8 mouse cellular contexts compared by ENCODE assay signal in the genomic region with DNA sequence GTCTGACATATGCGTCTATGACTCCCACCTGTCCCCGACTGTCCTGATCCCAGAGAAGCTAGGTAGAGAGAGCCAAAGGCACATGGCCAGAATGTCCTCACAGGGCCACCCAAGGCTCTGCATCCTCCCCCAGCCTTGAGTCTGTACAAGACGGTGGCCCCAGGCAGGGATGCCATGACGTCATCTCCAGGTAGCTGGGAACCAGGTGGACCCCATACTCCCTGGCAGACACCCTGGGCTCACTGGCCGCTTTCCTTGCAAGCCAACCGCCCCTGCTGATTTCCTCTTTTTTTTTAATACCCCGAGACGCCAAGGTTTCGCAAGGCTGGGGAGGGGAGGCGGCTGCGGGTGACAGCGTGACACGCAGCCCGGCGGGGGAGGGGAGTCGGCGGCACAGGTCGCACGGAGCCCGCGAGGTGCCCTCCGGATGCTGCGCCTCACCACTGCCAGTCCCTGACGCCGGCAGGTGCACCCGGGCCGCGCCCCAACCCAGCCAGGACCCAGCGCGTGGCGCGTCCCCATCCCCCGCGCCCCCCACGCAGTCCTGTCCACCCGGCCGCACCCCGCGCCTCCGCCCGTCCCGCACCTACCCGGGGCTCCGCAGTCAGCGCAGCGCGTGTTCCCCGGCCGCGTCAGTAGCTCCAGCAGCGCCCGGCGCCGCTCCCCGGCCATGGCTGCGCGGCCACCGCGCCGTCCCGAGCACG. TPM values are rescaled to one million over a fixed set of nuclear protein-coding genes. Genes with fewer than 3 reads are reported as not detected.
A peak's percentile ranks its signal among the peaks of the same experiment; 100 is the strongest.
DNase-seq lines count a peak whose midpoint lies in the region; ATAC-seq and TF ChIP-seq lines count a peak whose summit lies in the region.

No protein-coding gene starts in this region.

- no peaks in the 10 kb centered on the region for H3K9me3 ChIP-seq in heart, postnatal 0 days (replicated peaks; ENCODE audit: control insufficient read depth, low read length)

- peak overlapping the region; percentile 96 for H3K4me2 ChIP-seq in heart, postnatal 0 days (ENCODE audit: low read depth, low read length)

- TF ChIP-seq EP300 in heart, postnatal 0 days (IDR thresholded peaks at IDR 0.05; ENCODE audit: low read depth) = no peak

- no peaks in the 10 kb centered on the region for H3K27me3 ChIP-seq in thymus, adult 2 months (ENCODE audit: control insufficient read depth, insufficient read depth, low read length)
- H3K27me3 ChIP-seq in heart, postnatal 0 days (ENCODE audit: control insufficient read depth, insufficient read depth, low read length) = peaks cover 36% of the 10 kb centered on the region

- whole genome bisulfite sequencing in thymus, adult 2 months = 1% methylated on average over 59 of the region's 62 CpGs
- WGBS in heart, postnatal 0 days = 6% methylated on average over 24 of the region's 62 CpGs

- peak; percentile 18 for ATAC-seq in heart, postnatal 0 days (ENCODE audit: insufficient read depth, low read depth)
- ATAC-seq in megakaryocyte-erythroid progenitor cell, adult 5-6 weeks (replicated peaks; ENCODE audit: low FRiP score, low TSS enrichment, poor library complexity, severe bottlenecking) = no peak

- H3K27ac ChIP-seq in thymus, adult 2 months (ENCODE audit: control insufficient read depth, insufficient read depth, low read length) = no peak overlapping the region
- H3K27ac ChIP-seq in heart, postnatal 0 days (ENCODE audit: low read depth) = no peak overlapping the region

- TF ChIP-seq CTCF in thymus, adult 2 months (IDR thresholded peaks at IDR 0.05; ENCODE audit: borderline replicate concordance, control insufficient read depth, extremely low read depth, insufficient read depth, low read length, poor library complexity) = no peak
- TF ChIP-seq CTCF in heart, postnatal 0 days (IDR thresholded peaks at IDR 0.05; ENCODE audit: low read depth) = no peak

- H3K4me3 ChIP-seq in thymus, adult 2 months (ENCODE audit: control insufficient read depth, insufficient read depth, low read length) = peak overlapping the region; percentile 40
- peak overlapping the region; percentile 56 for H3K4me3 ChIP-seq in heart, postnatal 0 days (ENCODE audit: low read depth, low read length)

- peaks cover 8% of the 10 kb centered on the region; the same call in 1 of the 2 replicates for H3K4me1 ChIP-seq in thymus, adult 2 months (replicated peaks; ENCODE audit: control insufficient read depth, insufficient read depth, low read length)
- H3K4me1 ChIP-seq in heart, postnatal 0 days (ENCODE audit: control insufficient read depth, insufficient read depth) = peaks cover 6% of the 10 kb centered on the region; the same call in 1 of the 2 replicates

- no peak for TF ChIP-seq POLR2A in thymus, adult 2 months (IDR thresholded peaks at IDR 0.05; ENCODE audit: control insufficient read depth, extremely low read depth, insufficient read depth, low read length, poor library complexity)

- H3K36me3 ChIP-seq in thymus, adult 2 months (ENCODE audit: control insufficient read depth, insufficient read depth, low read length) = no peaks in the 10 kb centered on the region
- no peaks in the 10 kb centered on the region for H3K36me3 ChIP-seq in heart, postnatal 0 days (replicated peaks; ENCODE audit: control insufficient read depth, insufficient read depth, low read length)

- H3K9ac ChIP-seq in heart, postnatal 0 days (replicated peaks; ENCODE audit: low read depth, low read length) = peak overlapping the region; percentile 67

- peak; percentile 40 for DNase-seq in thymus, adult 2 months
- DNase-seq in thymus, adult 18-20 months = no peak
- peak; percentile 85 for DNase-seq in cerebellum, postnatal 25 days
- DNase-seq in heart, postnatal 0 days (ENCODE audit: low spot score) = no peak
- DNase-seq in left cerebral cortex, adult 8-10 months (ENCODE audit: low spot score in 2 of 2) = peak; percentile 62 to 68
- DNase-seq in lung, postnatal 36 days = peak; percentile 66
- peak; percentile 58 for DNase-seq in right cerebral cortex, postnatal 14 days

RNA-seq across cellular contexts. Expression of a gene that starts 0.6 kb away (rescaled TPM):
- polyA plus RNA-seq in thymus, adult 2 months (2012; rRNA removed) = 13.1 and 15.5 TPM in 2 replicates
- 0.53 and 1.5 TPM in 2 replicates for total RNA-seq in heart, postnatal 0 days (2014; rRNA removed; ENCODE audit: low replicate concordance)
- polyA plus RNA-seq in heart, postnatal 0 days (2015; fragmentation: Nextera tagmentation; extraction: Ambion mirVana) = 0.84 and 1.00 TPM in 2 replicates
- total RNA-seq in left cerebral cortex, adult 8-10 months (2022) = 100 to 1,000 TPM; 207 to 227 (median 217) TPM
- 6.0 and 14.7 TPM in 2 replicates for total RNA-seq in megakaryocyte-erythroid progenitor cell, adult 5-6 weeks (2014; fragmentation: Nextera tagmentation)
- 3.0 and 8.0 TPM in 2 replicates for total RNA-seq in megakaryocyte-erythroid progenitor cell, adult 5-6 weeks (2017)

RNA-seq across cellular contexts. Expression of a gene that starts 26.4 kb away (rescaled TPM):
- polyA plus RNA-seq in thymus, adult 2 months (2012; rRNA removed) = 84.7 and 99.2 TPM in 2 replicates
- total RNA-seq in heart, postnatal 0 days (2014; rRNA removed; ENCODE audit: low replicate concordance) = 120 and 123 TPM in 2 replicates
- 88.6 and 97.6 TPM in 2 replicates for polyA plus RNA-seq in heart, postnatal 0 days (2015; fragmentation: Nextera tagmentation; extraction: Ambion mirVana)
- total RNA-seq in left cerebral cortex, adult 8-10 months (2022) = 10 to 100 TPM; 59.2 to 62.6 (median 61.3) TPM
- 40.4 and 41.7 TPM in 2 replicates for total RNA-seq in megakaryocyte-erythroid progenitor cell, adult 5-6 weeks (2014; fragmentation: Nextera tagmentation)
- total RNA-seq in megakaryocyte-erythroid progenitor cell, adult 5-6 weeks (2017) = 27.4 and 43.8 TPM in 2 replicates

RNA-seq across cellular contexts. Expression of a gene that starts 27.6 kb away (rescaled TPM):
- polyA plus RNA-seq in thymus, adult 2 months (2012; rRNA removed) = 0.20 and 1.2 TPM in 2 replicates
- not detected in 2 replicates for total RNA-seq in heart, postnatal 0 days (2014; rRNA removed; ENCODE audit: low replicate concordance)
- polyA plus RNA-seq in heart, postnatal 0 days (2015; fragmentation: Nextera tagmentation; extraction: Ambion mirVana) = not detected in 2 replicates
- not detected for total RNA-seq in left cerebral cortex, adult 8-10 months (2022)
- total RNA-seq in megakaryocyte-erythroid progenitor cell, adult 5-6 weeks (2014; fragmentation: Nextera tagmentation) = not detected in 2 replicates
- not detected in 2 replicates for total RNA-seq in megakaryocyte-erythroid progenitor cell, adult 5-6 weeks (2017)

RNA-seq across cellular contexts. Expression of a gene that starts 52.7 kb away (rescaled TPM):
- polyA plus RNA-seq in thymus, adult 2 months (2012; rRNA removed) = 33.9 and 40.1 TPM in 2 replicates
- 38.2 and 39.1 TPM in 2 replicates for total RNA-seq in heart, postnatal 0 days (2014; rRNA removed; ENCODE audit: low replicate concordance)
- polyA plus RNA-seq in heart, postnatal 0 days (2015; fragmentation: Nextera tagmentation; extraction: Ambion mirVana) = 23.0 and 23.7 TPM in 2 replicates
- 10 to 100 TPM; 15.9 to 17.1 (median 16.4) TPM for total RNA-seq in left cerebral cortex, adult 8-10 months (2022)
- 7.5 and 7.9 TPM in 2 replicates for total RNA-seq in megakaryocyte-erythroid progenitor cell, adult 5-6 weeks (2014; fragmentation: Nextera tagmentation)
- 5.3 and 6.0 TPM in 2 replicates for total RNA-seq in megakaryocyte-erythroid progenitor cell, adult 5-6 weeks (2017)

Comparison
In these comparisons a context has a peak if more than half of its experiments do, and no peak if none do; other contexts are left out.
1. DNase-seq: peak in thymus, adult 2 months (single experiment), cerebellum, postnatal 25 days (2 of 2), left cerebral cortex, adult 8-10 months (2 of 2), lung, postnatal 36 days (single experiment) and right cerebral cortex, postnatal 14 days (single experiment); none in thymus, adult 18-20 months (0 of 2) and heart, postnatal 0 days (single experiment).
2. RNA of a gene that starts 0.6 kb away (total RNA-seq): 207 to 227 TPM in left cerebral cortex, adult 8-10 months; 3.0 to 14.7 TPM in megakaryocyte-erythroid progenitor cell, adult 5-6 weeks and 0.53 to 1.5 TPM in heart, postnatal 0 days; every median in the first group is over 10 times any median in the second.